Mouse (Mus musculus): ENCODE results near the gene Cst12. TPM values are rescaled to one million over a fixed set of nuclear protein-coding genes. Genes with fewer than 3 reads are reported as not detected.
"Not testable (repeated sequence)": the region's sequence is repeated elsewhere in the genome, so short reads cannot be mapped to it uniquely, and the experiment has no call there.

Gene Cst12
- polyA plus RNA-seq (2016; fragmentation: Nextera tagmentation; extraction: Ambion mirVana): not detected in 2 replicates

GRCm38 (mm10) chr2:148789142-148789541 lies at the start of gene Cst12:
Cst12 (plus strand) TSS chr2:148789361.
- H3K27ac ChIP-seq: no peak within 1 kb of the TSS
- no peak within 1 kb of the TSS for H3K4me2 ChIP-seq (replicated peaks)
- H3K27me3 ChIP-seq (replicated peaks): no peaks in the 10 kb centered on the region
- H3K9me3 ChIP-seq: no peaks in the 10 kb centered on the region
- H3K9ac ChIP-seq: no peak within 1 kb of the TSS
- 91% methylated on average over 6 of the region's 6 CpGs for WGBS
- no peak for ATAC-seq (ENCODE audit: low FRiP score, low read depth)
- H3K4me1 ChIP-seq: no peaks in the 10 kb centered on the region
- no peak within 1 kb of the TSS for H3K4me3 ChIP-seq
- no peaks in the 10 kb centered on the region for H3K36me3 ChIP-seq

DNA sequence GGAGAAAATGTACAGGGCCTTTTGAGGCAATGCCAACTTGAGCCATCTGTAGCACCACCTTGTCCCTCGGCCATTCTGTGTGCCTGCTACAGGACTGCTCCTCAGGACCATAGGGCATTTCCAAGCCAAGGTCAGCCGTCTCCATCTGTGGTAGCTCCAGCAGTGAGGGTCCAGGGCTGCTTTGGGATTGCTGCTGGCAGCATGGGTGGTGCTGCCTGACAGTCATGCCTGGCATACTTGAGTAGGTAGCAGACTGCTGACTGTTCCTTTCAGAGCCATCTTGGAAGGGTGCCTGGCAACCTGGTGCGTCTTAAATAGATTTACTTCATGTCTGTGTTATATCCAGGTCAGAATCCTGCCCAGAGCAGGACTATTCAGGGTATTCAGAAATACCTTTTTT lies 46.2 kb upstream of the Cst12 start:
- H3K4me2 ChIP-seq (replicated peaks): no peak overlapping the region

DNA sequence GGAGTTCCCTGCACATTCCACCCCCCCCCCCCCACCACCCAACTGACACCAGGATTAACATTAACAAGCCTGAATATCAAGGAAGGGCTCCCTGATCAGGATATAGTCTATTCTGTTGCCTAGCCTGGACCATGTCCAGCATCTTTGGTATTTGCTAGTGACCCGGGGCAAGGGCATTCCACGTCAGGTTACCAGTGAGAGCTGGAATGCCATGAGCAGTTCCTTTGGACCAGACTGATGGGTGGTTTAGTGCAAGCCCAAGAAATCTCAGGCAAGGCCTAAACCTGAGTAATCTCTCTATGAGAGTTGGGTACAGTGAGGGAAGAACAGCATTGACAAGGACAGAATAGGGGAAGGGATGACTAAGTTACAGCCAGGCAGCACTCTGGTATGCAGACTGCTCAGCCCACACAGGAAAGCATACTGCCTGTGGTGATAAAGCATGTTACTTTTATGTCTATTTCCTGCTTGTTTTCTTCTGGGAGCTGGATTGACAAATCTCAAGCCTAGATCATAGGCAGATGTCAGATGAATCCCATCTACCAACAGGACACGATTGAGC lies 45.2 kb upstream of the Cst12 start:
- no peaks in the 10 kb centered on the region for H3K36me3 ChIP-seq
- no peak overlapping the region for H3K4me3 ChIP-seq
- H3K9ac ChIP-seq: no peak overlapping the region
- 88% methylated on average over 3 of the region's 3 CpGs for WGBS
- H3K4me2 ChIP-seq (replicated peaks): no peak overlapping the region
- no peak for ATAC-seq (ENCODE audit: low FRiP score, low read depth)
- no peaks in the 10 kb centered on the region for H3K9me3 ChIP-seq
- H3K27ac ChIP-seq: no peak overlapping the region
- H3K4me1 ChIP-seq: no peaks in the 10 kb centered on the region
- no peaks in the 10 kb centered on the region for H3K27me3 ChIP-seq (replicated peaks)

More for the DNA sequence above, 46.2 kb upstream of the Cst12 start:
- Histone ChIP-seq H3K36me3 (no peaks in the 10 kb centered on the region), H3K4me3 (no peak overlapping the region), H3K27ac (no peak overlapping the region), H3K9me3 (no peaks in the 10 kb centered on the region), H3K4me1 (no peaks in the 10 kb centered on the region), H3K27me3 (replicated peaks) (no peaks in the 10 kb centered on the region), H3K9ac (no peak overlapping the region)
- 86% methylated on average over 3 of the region's 3 CpGs for WGBS
- no peak for ATAC-seq (ENCODE audit: low FRiP score, low read depth)

DNA sequence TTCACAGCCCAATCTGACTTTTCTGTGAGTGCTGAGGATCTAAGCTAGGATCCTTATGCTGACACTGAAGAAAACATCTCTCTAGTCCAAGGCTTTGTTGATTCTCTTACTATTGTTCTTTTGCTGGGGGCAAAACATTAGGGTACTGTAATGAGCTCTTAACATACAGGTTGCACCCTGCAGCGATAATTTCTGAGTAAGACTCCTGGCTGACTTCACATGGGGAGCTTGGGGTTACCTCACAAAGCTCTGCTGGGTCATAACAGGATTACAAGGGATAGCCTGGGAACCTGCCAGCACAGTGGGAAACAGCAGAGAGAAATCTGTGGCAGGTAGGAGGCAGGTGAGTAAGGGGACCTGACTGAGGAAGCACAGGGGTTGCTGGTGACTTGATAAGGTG lies 39.1 kb upstream of the Cst12 start, which contains the start of gene Cstl1:
Gene Cstl1 (plus strand): TSS at position 301 of the 400 bp plus-strand sequence.
- Histone ChIP-seq H3K4me2 (replicated peaks) (no peak within 1 kb of the TSS), H3K27ac (no peak within 1 kb of the TSS), H3K36me3 (no peaks in the 10 kb centered on the region), H3K4me1 (no peaks in the 10 kb centered on the region), H3K27me3 (replicated peaks) (no peaks in the 10 kb centered on the region), H3K9ac (no peak within 1 kb of the TSS), H3K9me3 (no peaks in the 10 kb centered on the region), H3K4me3 (no peak within 1 kb of the TSS)
- no peak for ATAC-seq (ENCODE audit: low FRiP score, low read depth)
- 79% methylated on average over 1 of the region's 1 CpGs for WGBS

- Histone ChIP-seq H3K36me3 (no peaks in the 10 kb centered on the region), H3K9ac (0 out of 2 replicates have a peak overlapping the region, but pooled peaks have one; percentile 33), H3K4me3 (no peak overlapping the region), H3K27ac (no peak overlapping the region), H3K4me1 (no peaks in the 10 kb centered on the region), H3K4me2 (replicated peaks) (peak overlapping the region; percentile 55), H3K9me3 (no peaks in the 10 kb centered on the region), H3K27me3 (replicated peaks) (no peaks in the 10 kb centered on the region)
- ATAC-seq (ENCODE audit: low FRiP score, low read depth): peak; percentile 86
- WGBS: 18% methylated on average over 15 of the region's 15 CpGs
Measured at GRCm38 (mm10) chr2:148751893-148752813, 37.0 kb upstream of the Cst12 start.

GRCm38 (mm10) chr2:148754310-148754846 lies 34.8 kb upstream of the Cst12 start:
- 86% methylated on average over 1 of the region's 1 CpGs for WGBS
- no peak for ATAC-seq (ENCODE audit: low FRiP score, low read depth)
- no peaks in the 10 kb centered on the region for H3K4me1 ChIP-seq
- no peak overlapping the region for H3K27ac ChIP-seq
- H3K4me2 ChIP-seq (replicated peaks): no peak overlapping the region
- no peaks in the 10 kb centered on the region for H3K36me3 ChIP-seq
- H3K27me3 ChIP-seq (replicated peaks): no peaks in the 10 kb centered on the region
- H3K9ac ChIP-seq: no peak overlapping the region
- H3K9me3 ChIP-seq: no peaks in the 10 kb centered on the region
- no peak overlapping the region for H3K4me3 ChIP-seq

- no peak for ATAC-seq (ENCODE audit: low FRiP score, low read depth)
- H3K27ac ChIP-seq: no peak overlapping the region
- no peaks in the 10 kb centered on the region for H3K27me3 ChIP-seq (replicated peaks)
- H3K36me3 ChIP-seq: no peaks in the 10 kb centered on the region
- 89% methylated on average over 1 of the region's 1 CpGs for WGBS
- H3K4me1 ChIP-seq: no peaks in the 10 kb centered on the region
- no peak overlapping the region for H3K4me2 ChIP-seq (replicated peaks)
- H3K9me3 ChIP-seq: no peaks in the 10 kb centered on the region
- no peak overlapping the region for H3K9ac ChIP-seq
- H3K4me3 ChIP-seq: no peak overlapping the region
Measured at GRCm38 (mm10) chr2:148763648-148764388, 25.3 kb upstream of the Cst12 start.

- not testable (repeated sequence) for H3K4me1 ChIP-seq; H3K27me3 ChIP-seq (replicated peaks); H3K9ac ChIP-seq; H3K4me2 ChIP-seq (replicated peaks); H3K4me3 ChIP-seq; H3K9me3 ChIP-seq; H3K27ac ChIP-seq; H3K36me3 ChIP-seq; ATAC-seq (ENCODE audit: low FRiP score, low read depth)
- WGBS: 83% methylated on average over 4 of the region's 4 CpGs
Measured at GRCm38 (mm10) chr2:148771397-148771796, 17.8 kb upstream of the Cst12 start, which contains the start of gene Cst11. Cst11 (minus strand) TSS chr2:148771497.

- WGBS: 32% methylated on average over 1 of the region's 1 CpGs
- Histone ChIP-seq H3K4me3 (no peak within 1 kb of the TSS), H3K27ac (no peak within 1 kb of the TSS), H3K9ac (no peak within 1 kb of the TSS), H3K36me3 (no peaks in the 10 kb centered on the region), H3K4me2 (replicated peaks) (no peak within 1 kb of the TSS), H3K4me1 (no peaks in the 10 kb centered on the region), H3K9me3 (no peaks in the 10 kb centered on the region), H3K27me3 (replicated peaks) (no peaks in the 10 kb centered on the region)
- no peak for ATAC-seq (ENCODE audit: low FRiP score, low read depth)
Measured at GRCm38 (mm10) chr2:148781709-148782108, 7.5 kb upstream of the Cst12 start, which contains the start of gene 8030411F24Rik. 8030411F24Rik (plus strand) TSS chr2:148782009.

GRCm38 (mm10) chr2:148798485-148798884 lies 9.3 kb downstream of the Cst12 start, which contains the start of gene Cst8:
Cst8 (plus strand) TSS chr2:148798785.
- Histone ChIP-seq H3K36me3 (no peaks in the 10 kb centered on the region), H3K4me1 (no peaks in the 10 kb centered on the region), H3K9ac (no peak within 1 kb of the TSS), H3K27me3 (replicated peaks) (no peaks in the 10 kb centered on the region), H3K27ac (no peak within 1 kb of the TSS), H3K4me3 (no peak within 1 kb of the TSS), H3K4me2 (replicated peaks) (no peak within 1 kb of the TSS), H3K9me3 (no peaks in the 10 kb centered on the region)
- WGBS: 89% methylated on average over 1 of the region's 1 CpGs
- ATAC-seq (ENCODE audit: low FRiP score, low read depth): no peak

DNA sequence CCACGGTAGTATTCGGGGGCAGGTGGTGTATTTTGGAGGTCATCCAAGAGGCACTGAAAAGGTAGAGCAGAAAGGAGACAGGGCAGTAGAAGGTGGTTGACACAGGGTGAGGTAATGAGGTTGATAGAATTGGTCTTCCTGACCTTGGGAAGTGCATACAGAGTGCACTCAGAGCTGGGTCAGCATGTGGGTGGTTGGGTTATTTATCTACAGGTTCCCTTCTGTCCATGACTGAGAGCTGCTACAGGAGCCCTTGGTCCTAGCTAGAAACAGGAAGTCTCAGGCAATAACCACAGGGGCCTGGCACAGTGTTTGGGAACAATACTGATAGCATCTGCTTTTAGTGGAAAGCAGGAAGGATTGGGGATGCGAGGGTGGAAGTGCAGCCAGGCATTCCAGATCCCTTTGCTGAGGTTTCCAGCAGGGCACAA lies 12.3 kb downstream of the Cst12 start:
- Histone ChIP-seq H3K4me2 (replicated peaks) (no peak overlapping the region), H3K9ac (no peak overlapping the region), H3K27me3 (replicated peaks) (no peaks in the 10 kb centered on the region), H3K36me3 (no peaks in the 10 kb centered on the region), H3K4me3 (no peak overlapping the region), H3K27ac (no peak overlapping the region), H3K4me1 (no peaks in the 10 kb centered on the region), H3K9me3 (no peaks in the 10 kb centered on the region)
- 76% methylated on average over 3 of the region's 3 CpGs for WGBS
- ATAC-seq (ENCODE audit: low FRiP score, low read depth): no peak

DNA sequence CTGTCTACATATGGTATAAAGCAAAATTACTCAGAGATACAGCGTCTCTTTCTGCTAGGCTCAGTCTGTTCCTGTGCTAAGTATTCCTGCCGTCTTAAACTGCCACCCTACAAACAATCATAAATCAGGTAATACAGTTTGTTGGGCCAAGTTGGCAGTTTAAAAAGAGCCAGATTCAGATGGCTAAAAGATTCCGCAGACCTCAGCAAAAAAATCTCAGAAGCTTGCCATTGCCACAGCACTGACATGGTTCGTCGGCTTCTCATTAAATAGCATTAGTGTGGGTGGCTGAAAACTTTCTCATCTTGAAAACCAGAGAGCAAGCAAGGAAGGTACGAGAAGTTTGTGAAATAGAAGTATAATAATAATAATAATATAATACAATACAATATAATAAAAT lies 17.5 kb downstream of the Cst12 start:
- 75% methylated on average over 6 of the region's 6 CpGs for WGBS
- Histone ChIP-seq H3K36me3 (no peaks in the 10 kb centered on the region), H3K9me3 (no peaks in the 10 kb centered on the region), H3K4me1 (no peaks in the 10 kb centered on the region), H3K9ac (no peak overlapping the region), H3K27ac (no peak overlapping the region), H3K27me3 (replicated peaks) (no peaks in the 10 kb centered on the region), H3K4me2 (replicated peaks) (no peak overlapping the region), H3K4me3 (no peak overlapping the region)
- ATAC-seq (ENCODE audit: low FRiP score, low read depth): no peak

All from neural tube, embryonic 12.5 days (tissue).